Mouse (Mus musculus): ENCODE measurements at regions not wholly inside any gene's neighbourhood (a gene's known extent, or its start where the extent isn't known, plus 50 kb on each side); places are given as distances from the start of the nearest gene placed in this dataset.

DNA sequence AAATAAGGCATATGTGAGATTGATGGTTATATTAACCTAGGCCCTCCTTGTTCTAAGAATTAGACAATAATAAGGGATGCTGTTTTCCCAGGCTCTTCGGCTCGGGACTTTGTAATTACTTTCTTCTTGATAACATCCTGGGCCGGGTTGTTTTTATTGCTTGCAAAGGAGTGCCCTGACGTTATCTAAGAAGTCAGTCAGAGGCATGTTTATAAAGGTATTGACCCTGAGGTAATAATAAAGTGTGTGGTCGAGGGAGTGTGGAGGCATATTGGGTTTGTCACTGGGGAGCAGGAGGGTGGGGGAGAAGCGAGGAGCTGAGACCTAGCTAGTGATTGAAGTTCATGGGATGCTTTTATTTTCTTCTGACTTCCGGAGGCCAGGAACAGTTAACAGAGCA is 221.5 kb downstream of the Ppp4r2 start:
- DNase-seq = no peak

- DNase-seq = no peak
Observed at GRCm38 (mm10) chr6:101056318-101056717, 222.9 kb downstream of the Ppp4r2 start.

GRCm38 (mm10) chr6:101059058-101059457 is 225.6 kb downstream of the Ppp4r2 start:
- no peak for DNase-seq

DNA sequence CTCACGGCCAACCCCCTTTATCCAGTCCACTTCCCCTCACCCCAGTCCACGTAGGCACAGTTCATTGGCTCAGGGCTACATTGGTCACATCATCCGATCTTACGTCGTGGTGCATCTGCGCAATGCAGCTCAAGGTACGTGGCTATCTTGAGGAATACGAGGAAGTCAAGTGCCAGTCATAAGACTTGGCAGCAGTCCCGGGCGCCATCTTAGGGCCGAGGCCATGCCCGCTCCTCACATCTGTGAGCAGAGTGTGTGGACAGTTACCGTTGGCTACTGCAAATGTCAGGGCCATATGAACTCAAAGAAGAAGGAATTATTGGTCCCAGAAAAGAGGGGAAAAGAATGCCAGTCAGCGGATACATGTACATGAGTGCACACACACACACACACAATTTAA is 228.8 kb downstream of the Ppp4r2 start:
- DNase-seq = no peak

- DNase-seq = no peak
Observed at GRCm38 (mm10) chr6:101075753-101076516, 242.5 kb downstream of the Ppp4r2 start.

DNA sequence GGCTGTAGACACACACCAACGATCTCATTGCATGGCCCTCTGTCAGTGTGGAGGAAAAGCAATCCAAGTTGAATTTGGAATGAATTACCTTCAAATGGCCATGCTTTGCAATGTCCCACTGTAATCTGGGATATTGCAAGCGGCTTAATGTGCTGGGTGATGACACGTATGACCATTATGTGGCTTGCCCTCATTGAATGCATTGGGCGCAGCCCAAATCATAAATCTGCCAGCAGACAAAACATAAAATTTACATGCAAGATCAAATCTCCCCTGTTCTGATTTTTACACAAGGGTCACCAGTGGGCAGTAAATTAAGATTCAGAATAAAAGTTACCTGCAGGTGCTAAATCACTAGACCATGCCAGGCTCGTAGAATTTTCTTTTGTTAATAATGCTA is 244.9 kb downstream of the Ppp4r2 start:
- no peak for DNase-seq

- DNase-seq = no peak
Observed at GRCm38 (mm10) chr6:101083676-101084075, 250.3 kb downstream of the Ppp4r2 start.

GRCm38 (mm10) chr6:101092179-101092578 is 258.8 kb downstream of the Ppp4r2 start:
- no peak for DNase-seq

Measured in lung, adult 18-20 months (tissue).